Mouse (Mus musculus): ENCODE measurements around the gene Ugt1a1.

GRCm38 (mm10) chr1:88260114-88260513 is 48.4 kb downstream of the Ugt1a1 start:
- TF ChIP-seq CTCF (conservative IDR thresholded peaks at IDR 0.05; ENCODE audit: insufficient read depth, insufficient read length, low read depth, low read length) (no peak), POLR2A (IDR thresholded peaks at IDR 0.05; ENCODE audit: low read depth, low read length) (no peak)
